Mouse (Mus musculus): ENCODE measurements at regions not wholly inside any gene's neighbourhood (a gene's known extent, or its start where the extent isn't known, plus 50 kb on each side); places are given as distances from the start of the nearest gene placed in this dataset.
"Not testable (repeated sequence)": the region's sequence is repeated elsewhere in the genome, so short reads cannot be mapped to it uniquely, and the experiment has no call there.

- DNase-seq (ENCODE audit: low read depth, low spot score): peak; percentile 7
Observed at GRCm38 (mm10) chr6:7120136-7120535, 164.3 kb downstream of the Sdhaf3 start.

GRCm38 (mm10) chr6:7133042-7133441 is 177.2 kb downstream of the Sdhaf3 start:
- no peak for DNase-seq (ENCODE audit: low read depth, low spot score)

- DNase-seq (ENCODE audit: low read depth, low spot score): no peak
Observed at GRCm38 (mm10) chr6:7134062-7134461, 178.3 kb downstream of the Sdhaf3 start.

GRCm38 (mm10) chr6:7134888-7135287 is 179.1 kb downstream of the Sdhaf3 start:
- no peak for DNase-seq (ENCODE audit: low read depth, low spot score)

GRCm38 (mm10) chr6:7181711-7182110 is 225.9 kb downstream of the Sdhaf3 start:
- DNase-seq (ENCODE audit: low read depth, low spot score): no peak

GRCm38 (mm10) chr6:7199046-7199599 is 243.3 kb downstream of the Sdhaf3 start:
- no peak for DNase-seq (ENCODE audit: low read depth, low spot score)

GRCm38 (mm10) chr6:7215880-7216279 is 260.1 kb downstream of the Sdhaf3 start:
- no peak for DNase-seq (ENCODE audit: low read depth, low spot score)

- DNase-seq (ENCODE audit: low read depth, low spot score): peak; percentile 2
Observed at GRCm38 (mm10) chr6:7252286-7252685, 296.5 kb downstream of the Sdhaf3 start.

- no peak for DNase-seq (ENCODE audit: low read depth, low spot score)
Observed at GRCm38 (mm10) chr6:7277431-7277830, 277.2 kb upstream of the Tac1 start.

- no peak for DNase-seq (ENCODE audit: low read depth, low spot score)
Observed at GRCm38 (mm10) chr6:7306956-7307355, 247.7 kb upstream of the Tac1 start.

- DNase-seq (ENCODE audit: low read depth, low spot score): no peak
Observed at GRCm38 (mm10) chr6:7313496-7313895, 241.2 kb upstream of the Tac1 start.

- no peak for DNase-seq (ENCODE audit: low read depth, low spot score)
Observed at GRCm38 (mm10) chr6:7326974-7327373, 227.7 kb upstream of the Tac1 start.

- DNase-seq (ENCODE audit: low read depth, low spot score): no peak
Observed at GRCm38 (mm10) chr6:7356634-7357033, 198.0 kb upstream of the Tac1 start.

- DNase-seq (ENCODE audit: low read depth, low spot score): no peak
Observed at GRCm38 (mm10) chr6:7367166-7367565, 187.5 kb upstream of the Tac1 start.

- DNase-seq (ENCODE audit: low read depth, low spot score): no peak
Observed at GRCm38 (mm10) chr6:7374629-7375028, 180.1 kb upstream of the Tac1 start.

GRCm38 (mm10) chr6:7375851-7376250 is 178.8 kb upstream of the Tac1 start:
- DNase-seq (ENCODE audit: low read depth, low spot score): no peak

GRCm38 (mm10) chr6:7378651-7379050 is 176.0 kb upstream of the Tac1 start:
- no peak for DNase-seq (ENCODE audit: low read depth, low spot score)

- DNase-seq (ENCODE audit: low read depth, low spot score): no peak
Observed at GRCm38 (mm10) chr6:7424731-7425130, 129.9 kb upstream of the Tac1 start.

- no peak for DNase-seq (ENCODE audit: low read depth, low spot score)
Observed at GRCm38 (mm10) chr6:7441725-7442124, 113.0 kb upstream of the Tac1 start.

GRCm38 (mm10) chr6:7442286-7442685 is 112.4 kb upstream of the Tac1 start:
- DNase-seq (ENCODE audit: low read depth, low spot score): not testable (repeated sequence)

GRCm38 (mm10) chr6:7455881-7456280 is 98.8 kb upstream of the Tac1 start:
- DNase-seq (ENCODE audit: low read depth, low spot score): no peak

GRCm38 (mm10) chr6:7463896-7464295 is 90.8 kb upstream of the Tac1 start:
- DNase-seq (ENCODE audit: low read depth, low spot score): no peak

- DNase-seq (ENCODE audit: low read depth, low spot score): no peak
Observed at GRCm38 (mm10) chr6:7464346-7464745, 90.3 kb upstream of the Tac1 start.

GRCm38 (mm10) chr6:7472366-7473026 is 82.2 kb upstream of the Tac1 start:
- peak; percentile 8 for DNase-seq (ENCODE audit: low read depth, low spot score)

All from skeletal muscle tissue, adult 2 months (tissue).